Mouse (Mus musculus) heart, adult 8-10 months (tissue): ENCODE results near the gene Igsf21. TPM values are rescaled to one million over a fixed set of nuclear protein-coding genes. Genes with fewer than 3 reads are reported as not detected.
A peak's percentile ranks its signal among the peaks of the same experiment; 100 is the strongest.

ENCODE experiments used
- DNase-seq: peaks from one replicate; pipeline ENCODE4 v3.0.0; 2022; ENCODE audit warnings: low spot score
- total RNA-seq, 4 experiments: library from RNA; stranded (reverse); gene quantifications; 2 replicates each; pipeline ENCODE4 v1.2.4; 2022

Gene Igsf21
- total RNA-seq, 4 experiments from 2014 or later = 0.12 to 0.52 (median 0.14) TPM; not detected in 1

- no peak for DNase-seq
These were observed 194.0 kb downstream of the Igsf21 start for GRCm38 (mm10) chr4:140052575-140052974.

GRCm38 (mm10) chr4:140047807-140048362, 198.7 kb downstream of the Igsf21 start:
- no peak for DNase-seq

- peak; percentile 17 for DNase-seq
These were observed 202.6 kb downstream of the Igsf21 start for GRCm38 (mm10) chr4:140043953-140044352.

DNA sequence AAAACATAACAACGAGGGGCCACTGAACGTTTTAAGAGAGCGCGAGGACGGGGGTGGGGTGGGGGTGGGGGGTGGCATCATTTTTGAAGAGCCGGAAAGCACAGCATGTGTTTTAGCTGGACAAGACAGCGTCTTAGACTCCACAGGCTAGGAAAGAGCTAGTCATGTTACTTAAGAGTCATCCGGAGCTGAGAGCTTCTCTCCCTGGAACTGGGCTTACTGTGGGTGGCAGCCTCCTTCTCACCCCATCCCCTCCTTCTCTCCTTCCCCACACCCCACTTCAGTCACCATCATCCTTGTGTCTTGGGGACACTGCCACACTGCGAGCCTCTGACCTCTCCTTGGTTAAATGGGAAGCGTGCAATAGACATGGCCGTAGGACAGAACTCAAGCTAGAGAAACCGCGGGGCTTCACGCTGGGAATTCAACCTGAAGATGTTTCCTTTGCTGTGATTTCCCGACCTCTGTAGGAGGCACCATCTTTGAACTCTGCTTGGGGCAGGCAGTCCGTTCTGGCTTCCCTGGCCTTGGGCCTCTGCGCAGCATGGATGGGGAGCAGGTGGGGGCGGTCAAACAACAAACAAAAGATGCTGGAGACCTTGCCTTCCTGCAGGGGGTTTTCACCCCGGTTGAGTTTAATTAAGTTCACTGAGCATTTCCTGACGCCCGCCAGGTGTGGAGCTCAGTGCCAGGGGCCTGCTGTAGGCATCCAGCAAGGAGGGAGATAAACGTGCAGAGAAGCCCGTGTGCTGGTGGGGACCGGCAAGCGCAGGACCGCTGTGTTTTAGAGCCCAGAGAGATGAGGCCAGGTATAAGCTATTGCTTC, 207.8 kb downstream of the Igsf21 start:
- DNase-seq = no peak

- DNase-seq = peak; percentile 30
These were observed 208.7 kb downstream of the Igsf21 start for GRCm38 (mm10) chr4:140037784-140038387.

- DNase-seq = no peak
These were observed 211.4 kb downstream of the Igsf21 start for GRCm38 (mm10) chr4:140035232-140035631.

DNA sequence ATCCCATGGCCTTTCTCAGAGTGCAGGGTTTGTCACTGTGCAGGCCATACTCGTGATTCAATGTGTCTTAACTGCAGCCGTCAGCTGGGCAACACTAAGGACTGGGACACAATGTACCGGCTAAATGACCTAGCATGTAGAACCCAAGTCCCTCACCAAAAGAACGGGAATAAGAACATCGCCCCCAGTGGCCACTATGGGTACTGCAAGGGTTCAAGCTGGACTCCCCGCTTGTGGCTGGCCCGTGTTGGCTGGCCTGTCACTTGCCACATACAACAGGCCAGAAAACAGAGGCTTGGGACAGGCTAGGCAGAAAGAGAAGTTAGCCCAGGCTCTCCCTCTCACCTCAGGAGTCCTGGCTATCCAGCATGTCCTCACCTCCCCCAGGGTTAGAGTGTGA, 213.2 kb downstream of the Igsf21 start:
- no peak for DNase-seq

GRCm38 (mm10) chr4:140030415-140030814, 216.2 kb downstream of the Igsf21 start:
- DNase-seq = no peak

DNA sequence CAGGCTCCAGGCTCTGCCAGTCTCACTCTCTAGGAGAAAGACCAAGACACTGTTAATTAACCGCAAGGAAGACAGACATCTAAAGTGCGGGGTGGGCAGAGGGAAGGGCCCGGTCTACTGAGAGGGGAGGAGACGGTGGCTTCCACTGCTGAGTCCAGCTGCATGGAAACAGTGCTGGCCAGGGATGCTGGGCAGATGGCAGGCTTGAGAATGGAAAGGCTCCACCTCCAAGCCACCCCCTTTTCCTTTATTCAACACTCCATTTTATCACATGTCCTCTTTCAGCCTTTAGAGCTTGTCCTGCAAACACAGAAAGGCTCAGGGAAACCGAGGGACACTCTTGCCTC, 216.6 kb downstream of the Igsf21 start:
- no peak for DNase-seq

- DNase-seq = no peak
These were observed 217.1 kb downstream of the Igsf21 start for GRCm38 (mm10) chr4:140029324-140030039.

DNA sequence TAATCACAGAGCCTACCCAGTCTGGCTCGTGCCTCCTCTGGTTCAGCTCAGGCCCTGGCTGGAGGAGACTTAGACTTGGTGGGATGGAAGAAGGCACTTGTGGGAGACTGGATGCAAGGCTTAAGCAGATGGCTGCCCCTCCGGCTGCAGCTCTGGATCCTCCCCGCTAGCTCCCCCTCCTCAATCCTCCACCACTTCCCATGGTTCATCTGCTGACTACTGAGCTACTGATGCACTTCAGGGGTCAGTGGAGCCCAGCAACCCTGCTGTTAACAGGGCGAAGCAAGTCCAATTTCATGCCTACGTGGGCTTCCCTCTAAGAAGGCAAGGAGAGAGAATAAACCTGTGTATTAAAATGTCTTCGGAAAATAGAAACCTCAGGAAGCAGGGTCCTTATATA, 222.8 kb downstream of the Igsf21 start:
- no peak for DNase-seq

GRCm38 (mm10) chr4:140015916-140016315, 230.7 kb downstream of the Igsf21 start:
- no peak for DNase-seq

GRCm38 (mm10) chr4:140010728-140011470, 235.7 kb downstream of the Igsf21 start:
- DNase-seq = no peak

GRCm38 (mm10) chr4:140004932-140005331, 241.7 kb downstream of the Igsf21 start:
- DNase-seq = no peak

DNA sequence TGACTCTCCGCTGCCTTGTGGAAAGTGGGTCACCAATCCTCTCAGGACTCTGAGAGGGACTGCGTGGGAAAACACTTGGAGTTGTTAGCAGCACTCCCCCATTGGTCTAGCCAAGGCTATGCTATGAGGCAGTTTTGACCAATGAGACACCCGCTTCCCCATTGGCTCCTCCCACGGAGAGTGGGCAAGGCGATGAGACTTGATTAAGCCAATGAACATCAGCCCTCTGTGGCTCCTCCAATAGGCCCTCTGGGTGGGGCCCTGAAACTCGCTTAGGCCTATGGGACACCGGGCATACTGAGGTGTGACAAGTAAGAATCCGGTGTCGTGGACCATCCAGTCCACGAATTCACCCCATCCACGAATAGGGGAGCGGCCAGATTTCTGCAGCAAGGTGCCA, 242.4 kb downstream of the Igsf21 start:
- no peak for DNase-seq

GRCm38 (mm10) chr4:140002069-140002468, 244.5 kb downstream of the Igsf21 start:
- DNase-seq = no peak

- DNase-seq = no peak
These were observed 245.7 kb downstream of the Igsf21 start for GRCm38 (mm10) chr4:140000911-140001310.

DNA sequence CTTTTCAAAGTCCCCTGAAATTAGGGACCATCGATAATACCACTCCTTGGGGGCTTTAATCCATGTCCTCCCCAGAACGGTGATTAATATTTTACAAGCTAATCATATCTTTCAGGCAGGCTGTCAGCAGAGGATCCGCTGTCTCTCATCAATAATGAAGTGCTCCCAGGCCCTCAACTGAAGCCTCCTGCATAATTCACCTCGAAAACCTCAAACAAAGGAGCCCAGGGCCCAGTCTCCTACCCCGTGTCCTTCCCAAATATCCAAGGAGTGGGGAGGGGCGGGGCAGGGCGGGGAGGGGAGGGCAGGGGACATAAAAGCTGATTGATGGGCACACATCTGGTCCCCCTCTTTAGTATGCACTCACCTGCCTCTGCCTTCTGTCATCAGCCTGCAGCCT, 247.6 kb downstream of the Igsf21 start:
- DNase-seq = no peak

- no peak for DNase-seq
These were observed 250.9 kb downstream of the Igsf21 start for GRCm38 (mm10) chr4:139995659-139996058.

- no peak for DNase-seq
These were observed 253.4 kb downstream of the Igsf21 start for GRCm38 (mm10) chr4:139993111-139993755.

- no peak for DNase-seq
These were observed 259.7 kb downstream of the Igsf21 start for GRCm38 (mm10) chr4:139986913-139987312.
